Mouse (Mus musculus) frontal cortex, adult (tissue): Measurements from ENCODE around the gene Ripk3.

Experiments used
- ATAC-seq: cut with Nextera tagmentation; 2 replicates; pipeline ENCODE4 v1.9.2; 2017; ENCODE audit warnings: mild to moderate bottlenecking, moderate library complexity, mixed read lengths; ENCODE audit not compliant: low TSS enrichment

Ripk3 gene

GRCm38 (mm10) chr14:55788256-55789050 lies at the start of gene Ripk3:
Gene Ripk3 (minus strand): TSS chr14:55788865.
- ATAC-seq = no peak

GRCm38 (mm10) chr14:55838312-55838711 lies 49.6 kb upstream of the Ripk3 start:
- ATAC-seq = no peak

- no peak for ATAC-seq
These were observed 46.3 kb upstream of the Ripk3 start for GRCm38 (mm10) chr14:55834808-55835533.

GRCm38 (mm10) chr14:55833126-55833525 lies 44.5 kb upstream of the Ripk3 start:
- ATAC-seq = no peak

- no peak for ATAC-seq
These were observed 41.7 kb upstream of the Ripk3 start for GRCm38 (mm10) chr14:55830331-55830730.

- no peak for ATAC-seq
These were observed 41.2 kb upstream of the Ripk3 start for GRCm38 (mm10) chr14:55829854-55830253.

GRCm38 (mm10) chr14:55828716-55829263 lies 40.1 kb upstream of the Ripk3 start:
- no peak for ATAC-seq

- no peak for ATAC-seq
These were observed 38.1 kb upstream of the Ripk3 start for GRCm38 (mm10) chr14:55826551-55827340.

GRCm38 (mm10) chr14:55826142-55826541 lies 37.5 kb upstream of the Ripk3 start:
- no peak for ATAC-seq

- ATAC-seq = no peak
These were observed 36.8 kb upstream of the Ripk3 start for GRCm38 (mm10) chr14:55825216-55826051.

- no peak for ATAC-seq
These were observed 36.0 kb upstream of the Ripk3 start for GRCm38 (mm10) chr14:55824481-55825215.

GRCm38 (mm10) chr14:55824001-55824480 lies 35.4 kb upstream of the Ripk3 start:
- no peak for ATAC-seq

GRCm38 (mm10) chr14:55822991-55823762 lies 34.5 kb upstream of the Ripk3 start, which contains the start of gene Nfatc4:
Gene Nfatc4 (plus strand): TSS chr14:55823144.
- no peak for ATAC-seq

GRCm38 (mm10) chr14:55822435-55822990 lies 33.8 kb upstream of the Ripk3 start:
- peak; percentile 72 for ATAC-seq

GRCm38 (mm10) chr14:55820576-55820975 lies 31.9 kb upstream of the Ripk3 start:
- no peak for ATAC-seq

- ATAC-seq = no peak
These were observed 31.3 kb upstream of the Ripk3 start for GRCm38 (mm10) chr14:55819845-55820405.

GRCm38 (mm10) chr14:55815310-55815751 lies 26.7 kb upstream of the Ripk3 start:
- ATAC-seq = no peak

- ATAC-seq = no peak
These were observed 26.2 kb upstream of the Ripk3 start for GRCm38 (mm10) chr14:55814885-55815284.
